Mouse (Mus musculus) thymus, adult 2 months (tissue): ENCODE measurements around the gene Oxt.

Experiments used
- CTCF ChIP-seq: fragments of 200-500 bp; IDR thresholded peaks from 2 replicates; pipeline ENCODE4 v1.5.1; 2012; ENCODE audit warnings: mild to moderate bottlenecking, control low read depth, low read length, moderate library complexity, borderline replicate concordance; ENCODE audit not compliant: control insufficient read depth, poor library complexity, insufficient read depth; ENCODE audit errors: extremely low read depth
- POLR2A ChIP-seq: fragments of 200-500 bp; IDR thresholded peaks from 2 replicates; pipeline ENCODE4 v1.6.1; 2012; ENCODE audit warnings: mild to moderate bottlenecking, low read length, control low read depth, moderate library complexity; ENCODE audit not compliant: control insufficient read depth, poor library complexity, insufficient read depth; ENCODE audit errors: extremely low read depth

- no peak for TF ChIP-seq CTCF
- no peak for TF ChIP-seq POLR2A
Measured at GRCm38 (mm10) chr2:130589157-130589556, 13.2 kb downstream of the Oxt start.
